Mouse (Mus musculus): ENCODE results near the gene Dedd2.
A peak's percentile ranks its signal among the peaks of the same experiment; 100 is the strongest.

The Dedd2 gene

DNA sequence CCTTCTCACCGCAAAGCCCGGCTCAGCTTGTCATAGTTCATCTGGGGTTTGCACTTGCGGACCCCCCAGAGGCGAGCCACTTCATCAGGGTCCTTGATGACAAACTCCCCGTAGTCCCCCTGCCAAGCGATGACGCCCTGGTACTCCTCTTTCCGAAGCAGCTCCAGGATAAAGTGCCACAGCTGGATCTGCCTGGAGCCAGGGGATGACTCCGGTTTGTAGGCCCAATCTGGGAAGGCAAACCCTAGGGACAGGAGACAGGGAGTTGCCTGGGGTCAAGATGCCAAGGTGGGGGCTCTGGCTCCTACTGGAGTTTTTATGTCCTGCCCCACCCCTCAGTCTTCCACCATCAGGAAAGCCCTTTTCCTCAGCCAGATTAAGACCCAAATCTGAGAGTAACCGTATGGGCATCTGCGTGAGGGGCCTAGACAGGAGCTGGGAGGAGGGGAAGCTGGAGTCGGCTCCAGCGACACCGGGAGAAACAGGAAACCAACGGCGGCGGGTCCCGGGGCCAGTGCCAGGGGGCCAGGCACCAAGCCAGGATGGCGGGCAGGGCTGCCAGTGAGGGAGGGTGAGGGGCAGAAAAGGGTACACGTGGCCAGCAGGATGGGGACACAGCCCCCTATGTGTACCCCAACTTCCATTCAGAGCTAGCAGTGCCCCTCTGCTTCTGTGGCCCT lies 25.8 kb upstream of the Dedd2 start:
- peak; percentile 39 for DNase-seq

DNA sequence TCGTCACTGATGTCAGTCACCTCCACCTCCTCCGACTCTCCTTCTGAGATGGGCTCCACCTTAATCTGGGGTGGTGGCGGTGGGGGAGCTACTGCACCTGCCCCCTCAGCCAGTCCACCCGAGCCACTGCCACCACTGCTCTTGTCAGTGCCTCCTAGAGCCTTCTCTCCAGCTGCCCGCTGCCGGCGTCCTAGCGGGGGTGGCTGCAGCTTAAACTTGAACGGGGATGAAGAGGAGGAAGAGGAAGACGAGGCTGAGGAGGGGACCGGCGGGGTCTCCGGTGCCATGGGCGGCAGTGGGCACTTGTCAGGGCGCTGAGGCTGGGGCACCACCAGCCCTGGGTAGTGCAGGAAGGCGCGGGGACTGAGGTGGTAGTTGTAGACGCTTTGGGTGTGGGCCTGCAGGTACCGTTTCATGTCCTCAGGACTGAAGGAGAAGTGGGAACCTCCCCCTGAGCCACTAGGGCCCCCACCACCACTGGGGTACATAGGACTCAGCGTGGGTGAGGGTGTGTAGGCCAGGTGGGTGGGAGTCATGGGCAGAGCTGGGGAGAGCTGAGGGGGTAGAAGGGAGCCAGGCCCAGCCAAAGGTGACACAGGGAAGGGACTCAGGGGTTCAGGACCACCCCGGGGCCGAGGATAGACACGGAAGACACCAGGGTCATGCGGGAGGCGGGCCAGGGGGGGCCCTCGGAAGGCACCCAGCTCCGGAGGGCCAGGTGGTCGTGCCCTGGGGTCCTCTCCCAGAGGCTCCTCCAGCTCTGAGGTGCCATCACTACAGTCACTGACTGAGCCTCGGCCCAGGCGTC lies 24.4 kb upstream of the Dedd2 start:
- DNase-seq, result no peak

DNA sequence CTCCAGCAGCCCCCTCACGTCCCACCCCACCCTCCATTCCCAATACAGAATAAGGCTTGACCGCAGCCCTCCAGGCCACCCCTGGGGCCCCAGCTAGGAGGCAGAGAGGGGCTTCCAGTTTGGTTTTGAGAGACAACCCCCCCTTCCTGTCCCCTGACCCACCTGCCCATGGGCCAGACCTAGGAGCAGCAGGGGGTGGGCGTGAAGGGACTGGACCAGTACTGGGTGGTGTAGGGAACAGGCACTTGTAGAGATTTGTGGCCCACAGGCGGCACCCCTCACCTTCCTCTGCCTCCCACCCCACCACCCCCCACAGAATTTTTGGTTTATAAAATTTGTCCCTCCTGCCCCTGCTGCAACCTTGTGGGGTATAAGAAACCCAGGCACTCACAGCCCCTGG lies 22.9 kb upstream of the Dedd2 start:
- DNase-seq, result no peak

DNA sequence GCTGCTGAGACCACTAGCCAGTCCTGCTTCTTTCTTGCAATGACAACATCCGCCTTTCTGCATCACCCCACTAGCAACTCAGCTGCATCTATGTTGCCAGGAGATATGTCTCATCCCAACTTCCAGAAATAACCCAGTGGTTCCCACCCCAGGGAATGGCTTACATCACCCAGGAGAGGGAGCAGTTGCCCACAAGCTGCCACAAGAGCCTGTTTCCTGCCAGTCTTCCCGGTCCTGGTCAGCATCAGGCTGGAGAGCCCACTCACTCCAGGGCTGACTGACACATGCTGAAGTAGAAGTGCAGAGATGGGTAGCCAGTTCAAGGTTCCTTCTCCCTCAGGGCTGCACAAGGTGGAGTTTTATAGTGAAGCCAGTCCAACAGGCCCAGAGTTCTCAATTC lies 20.6 kb upstream of the Dedd2 start:
- no peak for DNase-seq

- DNase-seq, result no peak
Measured at GRCm38 (mm10) chr7:25240631-25241030, 20.2 kb upstream of the Dedd2 start.

DNA sequence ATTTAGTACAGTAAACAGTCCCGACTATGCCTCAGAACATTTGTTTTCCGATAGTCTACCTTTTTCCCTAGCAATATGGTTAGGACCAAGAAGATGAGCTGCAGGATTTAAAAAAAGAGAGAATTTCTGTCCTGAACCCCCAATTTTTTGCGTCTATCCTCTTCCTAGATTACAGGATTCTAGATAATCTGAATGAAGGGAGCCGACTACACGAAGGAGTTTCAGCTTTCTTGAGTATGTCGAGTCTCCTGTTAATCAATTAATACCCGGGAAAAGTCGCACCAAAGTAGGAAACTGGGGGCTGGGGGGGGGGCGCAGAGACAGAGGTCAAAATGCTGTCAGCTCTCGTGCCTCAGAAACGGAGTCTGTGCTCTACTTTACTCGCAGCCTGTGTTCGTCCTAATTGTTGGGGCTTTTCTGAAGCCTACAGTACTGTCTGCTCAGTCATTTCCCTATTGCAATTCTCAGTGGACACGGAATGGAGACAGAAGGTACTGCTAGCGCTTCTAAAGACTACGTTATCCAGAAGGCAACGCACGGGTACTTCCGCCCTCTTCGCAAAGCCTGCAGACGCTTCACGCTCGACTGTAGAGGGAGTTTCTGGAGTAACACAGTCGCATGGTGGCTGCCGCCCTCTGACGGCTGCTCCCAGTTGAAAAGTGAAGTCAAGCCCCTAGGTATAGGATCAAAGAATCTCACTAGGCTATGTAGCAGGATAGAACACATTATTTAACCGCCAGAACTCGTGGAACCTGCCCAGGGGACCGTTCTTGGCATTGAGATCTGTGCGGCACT lies 18.6 kb upstream of the Dedd2 start:
- peak; percentile 84 for DNase-seq

GRCm38 (mm10) chr7:25238015-25238706 lies 17.7 kb upstream of the Dedd2 start:
- peak; percentile 89 for DNase-seq

DNA sequence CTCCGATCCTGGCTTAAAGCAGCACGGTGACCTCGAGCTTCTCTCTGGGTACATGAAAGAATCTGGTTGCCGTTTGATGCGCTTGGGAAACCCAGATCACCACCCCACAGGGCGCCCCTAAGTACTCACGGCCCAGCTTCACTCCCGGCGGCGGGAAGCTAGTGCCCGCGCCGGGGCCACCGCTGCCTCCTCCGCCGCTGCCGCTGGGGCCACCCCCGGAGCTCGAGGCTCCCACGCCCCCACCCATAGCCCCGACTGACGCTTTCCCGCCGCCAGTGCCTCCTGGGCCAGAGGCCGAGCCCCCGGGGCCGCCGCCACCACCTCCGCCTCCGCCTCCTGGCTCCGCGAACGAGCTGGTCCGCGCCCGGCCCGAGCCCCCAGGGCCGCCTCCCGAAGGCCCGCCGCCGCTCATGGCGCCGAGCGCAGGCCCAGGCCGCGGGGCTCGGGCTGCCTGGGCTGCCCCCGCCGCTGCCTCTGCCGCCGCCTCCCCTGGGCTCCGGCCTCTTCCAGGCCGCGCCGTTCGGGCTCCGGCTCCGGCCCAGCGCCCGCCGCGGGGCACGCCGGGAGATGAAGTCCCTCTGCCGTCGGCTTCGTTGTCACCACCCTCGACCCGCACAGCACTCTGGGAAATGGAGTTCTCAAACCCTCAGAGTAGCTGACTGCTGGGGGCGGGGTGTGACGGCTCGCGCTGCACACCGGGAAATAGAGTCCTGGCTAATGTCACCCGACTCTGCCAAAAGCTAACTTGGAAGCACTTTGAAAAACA lies 17.0 kb upstream of the Dedd2 start, which contains the start of gene Gsk3a:
Gene Gsk3a (minus strand): TSS at position 603 of the 766 bp plus-strand sequence.
- peak; percentile 98 for DNase-seq

DNA sequence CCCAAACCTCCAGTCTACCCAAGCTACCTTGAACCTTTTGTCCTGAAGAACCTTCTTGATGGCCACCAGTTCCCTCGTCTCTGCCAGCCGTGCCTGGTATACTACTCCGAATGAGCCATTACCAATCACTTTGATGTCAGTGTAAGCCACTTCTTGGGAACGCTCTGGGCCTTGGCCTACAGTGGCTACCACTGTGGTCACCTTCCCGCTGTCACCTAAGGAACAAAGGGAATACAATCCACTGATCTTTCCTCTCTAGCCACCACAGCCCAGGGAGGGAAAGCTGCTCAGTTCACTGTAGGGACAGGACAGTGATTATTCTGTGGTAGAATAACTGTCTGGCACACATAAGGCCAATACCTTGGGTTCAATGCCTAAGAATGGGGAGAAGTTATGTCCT lies 15.1 kb upstream of the Dedd2 start:
- DNase-seq, result peak; percentile 24

GRCm38 (mm10) chr7:25233061-25233460 lies 12.6 kb upstream of the Dedd2 start:
- DNase-seq, result peak; percentile 75

DNA sequence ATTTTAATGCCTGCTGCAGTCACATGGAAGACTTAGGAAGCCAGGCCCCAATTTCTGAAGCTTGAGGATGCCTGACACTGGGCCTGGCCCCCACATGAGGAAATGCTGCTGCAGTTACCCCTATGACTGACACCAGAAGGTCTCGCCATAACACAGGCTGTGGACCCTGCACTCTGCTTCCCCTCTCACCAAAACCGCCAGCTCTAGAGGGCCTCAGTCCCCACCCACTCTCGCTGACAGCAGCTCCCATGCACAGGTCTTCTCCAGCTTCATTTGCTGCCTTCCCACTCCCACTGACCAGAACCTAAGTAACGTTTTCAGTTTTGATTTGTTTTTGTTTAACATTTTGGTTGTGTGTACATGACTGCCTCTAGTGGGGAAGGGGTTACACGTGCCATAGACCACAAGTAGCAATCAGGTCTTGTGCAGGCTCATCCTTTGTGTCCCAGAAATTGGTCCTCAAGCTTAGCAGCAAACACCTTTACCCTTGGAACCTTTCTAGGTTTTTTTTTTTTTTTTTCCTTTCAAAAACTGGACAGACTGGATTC lies 11.8 kb upstream of the Dedd2 start:
- no peak for DNase-seq

DNA sequence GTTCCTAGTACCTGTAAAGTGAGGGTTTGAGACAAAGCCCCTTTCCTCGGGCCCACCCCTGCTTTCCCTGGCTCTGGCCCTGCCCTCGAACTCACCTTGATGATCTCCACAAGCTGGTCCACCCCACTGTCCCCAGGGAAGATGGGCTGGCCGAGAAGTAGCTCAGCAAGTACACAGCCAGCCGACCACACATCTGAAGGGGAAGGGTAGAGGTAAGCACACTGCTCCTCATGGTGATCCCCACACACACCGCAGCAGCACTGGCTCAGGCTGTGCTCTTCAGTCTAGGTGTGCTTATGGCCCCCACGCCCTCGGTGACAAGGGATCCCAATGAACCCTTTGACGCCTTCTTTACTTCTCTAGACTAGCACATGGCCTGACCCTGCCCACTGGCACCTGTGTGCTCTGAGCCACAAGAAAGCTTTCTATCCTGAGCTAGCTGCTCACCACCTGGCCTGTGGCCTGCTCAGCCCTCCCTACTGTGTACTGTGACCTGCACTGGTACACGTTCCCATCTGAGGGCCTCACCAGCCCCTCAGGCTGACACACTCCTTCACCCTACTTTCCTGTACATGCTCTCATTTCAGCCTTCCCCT lies 10.4 kb upstream of the Dedd2 start:
- DNase-seq, result no peak

GRCm38 (mm10) chr7:25227523-25228300 lies 7.3 kb upstream of the Dedd2 start:
- no peak for DNase-seq

- DNase-seq, result no peak
Measured at GRCm38 (mm10) chr7:25222275-25222967, 2.0 kb upstream of the Dedd2 start.

DNA sequence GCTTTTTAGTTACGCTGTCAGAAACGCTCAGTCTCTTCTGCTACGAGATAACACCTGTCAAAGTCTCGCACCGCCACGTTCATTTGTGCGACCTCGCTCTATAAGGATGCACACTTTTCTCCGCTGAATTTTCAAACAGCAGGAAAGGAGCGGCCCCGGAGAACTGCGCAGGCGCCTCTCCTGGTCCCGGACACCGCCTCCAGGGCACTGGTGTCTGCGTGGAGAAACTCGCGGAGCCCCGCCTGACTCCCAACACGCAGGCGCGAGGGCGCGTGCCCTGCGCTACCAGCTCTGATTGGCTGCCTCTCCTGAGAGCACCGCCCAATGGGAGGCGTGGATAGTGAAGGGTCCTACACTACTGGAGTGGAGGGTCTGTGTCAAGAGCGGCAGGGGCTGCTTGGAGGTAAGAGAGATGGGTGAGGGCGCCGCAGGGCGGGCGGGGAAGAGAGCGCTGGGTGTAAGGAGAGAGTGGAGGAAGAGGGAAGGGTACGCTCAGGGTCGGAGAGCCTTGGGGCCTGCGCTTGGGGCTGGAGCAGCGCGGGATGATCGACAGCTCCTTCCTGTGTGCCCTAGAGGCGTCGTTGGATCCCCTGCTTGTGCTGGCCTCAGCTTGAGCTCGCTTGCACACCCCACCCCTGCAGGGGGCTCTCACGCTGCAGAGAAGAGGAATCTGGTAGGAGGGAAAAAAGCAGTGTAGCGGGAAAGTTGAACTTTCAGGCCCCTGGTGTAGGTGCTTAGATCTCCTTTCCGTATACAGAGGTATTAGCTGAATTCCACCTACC lies 878 bp upstream of the Dedd2 start, which contains the start of gene Zfp526:
Gene Zfp526 (plus strand): TSS at position 324 of the 782 bp plus-strand sequence.
- peak; percentile 97 for DNase-seq

DNA sequence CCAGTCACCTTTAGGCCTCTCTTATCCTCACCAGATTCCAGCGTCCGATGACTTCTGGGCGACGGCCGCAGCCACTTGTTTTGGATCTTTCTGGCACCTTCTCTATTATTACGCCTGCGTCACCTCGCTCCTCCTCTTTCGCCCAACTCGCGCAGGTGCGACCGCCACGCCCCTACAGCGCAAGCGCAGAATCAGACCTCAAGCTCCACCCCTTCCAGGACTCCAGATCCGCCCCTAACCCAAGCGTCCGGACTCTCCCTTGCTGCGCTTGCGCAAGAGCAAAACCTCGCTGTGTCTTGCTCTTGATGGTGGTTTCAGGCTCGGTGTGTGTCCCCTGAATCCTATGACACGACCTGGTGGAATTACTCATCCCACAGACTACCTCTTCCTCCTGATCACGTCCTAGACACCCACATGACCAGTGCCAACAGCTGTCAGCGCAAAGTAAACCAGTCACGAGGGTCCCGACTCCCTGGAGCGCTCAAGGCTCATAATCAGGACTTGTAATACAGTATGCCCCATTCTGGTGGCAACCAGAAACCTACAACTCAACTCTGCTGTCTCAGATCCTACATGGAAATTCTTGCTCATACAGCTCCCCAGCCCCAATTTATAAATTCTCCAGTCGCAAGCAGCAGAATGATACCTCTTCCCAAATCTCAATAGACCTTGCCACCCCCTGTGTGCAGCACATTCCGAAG lies 509 bp downstream of the Dedd2 start:
- peak; percentile 96 for DNase-seq

GRCm38 (mm10) chr7:25219416-25219750 lies 1.0 kb downstream of the Dedd2 start:
- no peak for DNase-seq

- DNase-seq, result peak; percentile 83
Measured at GRCm38 (mm10) chr7:25218705-25219415, 1.6 kb downstream of the Dedd2 start.

All from thymus, postnatal 4 days (tissue).